Mouse (Mus musculus) MEL-GATA-1-ER (cell line): ENCODE results near the gene Abca15.
"Not testable (repeated sequence)": the region's sequence is repeated elsewhere in the genome, so short reads cannot be mapped to it uniquely, and the experiment has no call there.

ENCODE experiments used
- DNase-seq: peaks from one replicate; pipeline ENCODE4 v3.0.0-alpha.2; 2012; ENCODE audit warnings: low read depth; ENCODE audit errors: extremely low read depth

Abca15 gene

GRCm38 (mm10) chr7:120328087-120328793, at the start of gene Abca15:
Gene Abca15, plus strand, starts transcription at chr7:120328670.
- DNase-seq = no peak

- no peak for DNase-seq
Observed at GRCm38 (mm10) chr7:120285286-120285685, 43.2 kb upstream of the Abca15 start.

- DNase-seq = no peak
Observed at GRCm38 (mm10) chr7:120316086-120316485, 12.4 kb upstream of the Abca15 start.

- no peak for DNase-seq
Observed at GRCm38 (mm10) chr7:120322963-120323362, 5.5 kb upstream of the Abca15 start.

- DNase-seq = not testable (repeated sequence)
Observed at GRCm38 (mm10) chr7:120325911-120326310, 2.6 kb upstream of the Abca15 start.

GRCm38 (mm10) chr7:120327220-120328073, 1.0 kb upstream of the Abca15 start:
- no peak for DNase-seq

- DNase-seq = no peak
Observed at GRCm38 (mm10) chr7:120361159-120361558, 32.7 kb downstream of the Abca15 start.

- no peak for DNase-seq
Observed at GRCm38 (mm10) chr7:120409447-120409846, 81.0 kb downstream of the Abca15 start, which contains the start of gene Abca16. Gene Abca16, plus strand, starts transcription at chr7:120409647.

- no peak for DNase-seq
Observed at GRCm38 (mm10) chr7:120412391-120412790, 83.9 kb downstream of the Abca15 start.

GRCm38 (mm10) chr7:120426625-120427024, 98.2 kb downstream of the Abca15 start:
- DNase-seq = no peak

- DNase-seq = peak; percentile 45
Observed at GRCm38 (mm10) chr7:120431464-120431863, 103.0 kb downstream of the Abca15 start.
